Mouse (Mus musculus) small intestine, adult 2 months (tissue): ENCODE data around the gene Ufsp2.

Experiments used
- CTCF ChIP-seq: fragments of 200-500 bp; IDR thresholded peaks from 2 replicates; pipeline ENCODE4 v1.5.1; 2012; ENCODE audit warnings: low read depth, mild to moderate bottlenecking, control low read depth, inconsistent platforms, low read length, moderate library complexity, mixed read lengths; ENCODE audit not compliant: insufficient replicate concordance, insufficient read length; ENCODE audit errors: extremely low read depth
- POLR2A ChIP-seq: fragments of 200-500 bp; IDR thresholded peaks from 2 replicates; pipeline ENCODE4 v1.6.1; 2012; ENCODE audit warnings: low read depth, mild to moderate bottlenecking, control low read depth, inconsistent platforms, low read length, moderate library complexity

GRCm38 (mm10) chr8:46040260-46040659 lies 64.9 kb downstream of the Ufsp2 start:
- TF ChIP-seq CTCF (no peak), POLR2A (no peak)
